Mouse (Mus musculus): ENCODE data around the gene Bok. TPM values are rescaled to one million over a fixed set of nuclear protein-coding genes. Genes with fewer than 3 reads are reported as not detected.
A peak's percentile ranks its signal among the peaks of the same experiment; 100 is the strongest.

Gene Bok
- total RNA-seq, 1 experiment: 21.1 TPM

GRCm38 (mm10) chr1:93742910-93743309 is 57.5 kb downstream of the Bok start:
- TF ChIP-seq ZC3H11A (IDR thresholded peaks at IDR 0.05; ENCODE audit: borderline replicate concordance, low read depth, low read length) (0 out of 2 replicates have a peak, but pooled peaks have one; percentile 13), ZNF384 (IDR thresholded peaks at IDR 0.05; ENCODE audit: low read depth, low read length) (no peak)
- Histone ChIP-seq H3K36me3 (ENCODE audit: control insufficient read depth, insufficient read depth, low read length, poor library complexity, severe bottlenecking) (no peaks in the 10 kb centered on the region; the same call in 1 of the 2 replicates), H3K9me3 (ENCODE audit: control insufficient read depth, insufficient read depth, low read depth, low read length) (no peaks in the 10 kb centered on the region), H3K9ac (ENCODE audit: insufficient read depth, low read depth, low read length, poor library complexity, severe bottlenecking) (no peak overlapping the region), H3K4me3 (ENCODE audit: insufficient read depth in 1 of 2, low read depth in 1 of 2, low read length in 2 of 2, poor library complexity in 1 of 2, severe bottlenecking in 1 of 2) (no peak overlapping the region), H3K4me1 (ENCODE audit: control insufficient read depth in 2 of 2, insufficient read depth in 2 of 2, low read length in 2 of 2, poor library complexity in 1 of 2) (peaks cover 1 to 5% of the 10 kb centered on the region in 2 experiments), H3K27ac (ENCODE audit: insufficient read depth, low read depth, low read length, poor library complexity, severe bottlenecking) (no peak overlapping the region)
- no peak for DNase-seq (ENCODE audit: low read depth, low spot score)
- in situ Hi-C loops (cut with MboI; ENCODE audit: low sequenced_read_pairs in 2 of 2, unreplicated experiment in 2 of 2): no loop called here

Other genes starting within 250 kb of the Bok start
- gene Hdlbp, start 206.8 kb upstream of the Bok start, total RNA-seq (2012; rRNA removed): 85.7 and 147 TPM in 2 replicates
- gene Farp2, start 173.6 kb upstream of the Bok start, total RNA-seq (2012; rRNA removed): 2.5 and 2.8 TPM in 2 replicates
- gene Stk25, start 27.0 kb upstream of the Bok start, total RNA-seq (2012; rRNA removed): 62.0 and 79.3 TPM in 2 replicates
- gene Atg4b, start 65.8 kb downstream of the Bok start, total RNA-seq (2012; rRNA removed): 30.8 and 32.7 TPM in 2 replicates
- 46.2 and 53.9 TPM in 2 replicates for gene Thap4, start 69.2 kb downstream of the Bok start, total RNA-seq (2012; rRNA removed)
- gene Dtymk, start 116.3 kb downstream of the Bok start, total RNA-seq (2012; rRNA removed): 304 and 331 TPM in 2 replicates
- gene Ing5, start 118.3 kb downstream of the Bok start, total RNA-seq (2012; rRNA removed): 23.2 and 26.5 TPM in 2 replicates
- gene D2hgdh, start 139.2 kb downstream of the Bok start, total RNA-seq (2012; rRNA removed): 10.9 and 11.0 TPM in 2 replicates
- gene Gal3st2, start 175.6 kb downstream of the Bok start, total RNA-seq (2012; rRNA removed): not detected in 2 replicates
- 0.16 TPM in 1 of 2 replicates, not detected in the other for gene Gal3st2b, start 232.7 kb downstream of the Bok start, total RNA-seq (2012; rRNA removed)

Data from ES-E14 (cell line).